Comparison of ENCODE assay signal across 36 mouse cellular contexts in genomic region chr6:114023794-114024193, GRCm38 (mm10). TPM values are rescaled to one million over a fixed set of nuclear protein-coding genes. Genes with fewer than 3 reads are reported as not detected.
"Had no signal": no experiment of that assay in that cellular context is flagged by ENCODE, and none has a peak within 500 bp of the region (broad histone marks: within the 10 kb centered on the region; RNA-seq: fewer than 3 reads in every experiment).

No protein-coding gene starts in this region.

- H3K4me2 ChIP-seq: limb, embryonic 12.5 days; limb, embryonic 13.5 days; limb, embryonic 15.5 days; liver, embryonic 11.5 days; liver, embryonic 12.5 days; liver, embryonic 13.5 days; liver, embryonic 15.5 days; lung, embryonic 14.5 days; lung, embryonic 15.5 days; midbrain, embryonic 11.5 days; midbrain, embryonic 12.5 days; midbrain, embryonic 13.5 days; midbrain, embryonic 15.5 days; neural tube, embryonic 12.5 days had no signal

- H3K27me3 ChIP-seq: limb, embryonic 15.5 days; liver, embryonic 12.5 days; liver, embryonic 13.5 days; lung, embryonic 15.5 days; midbrain, embryonic 12.5 days; midbrain, embryonic 13.5 days; midbrain, embryonic 15.5 days; neural tube, embryonic 12.5 days had no signal

- DNase-seq: left cerebral cortex, postnatal 4 days; liver; liver, embryonic 13.5 days; liver, postnatal 0 days; lung, adult 18-20 months; lung, adult 2 months; lung, embryonic 14.5 days; lung, postnatal 10 days; lung, postnatal 14 days; lung, postnatal 36 days; lung, postnatal 4 days; midbrain, embryonic 14.5 days had no signal

- H3K9ac ChIP-seq: limb, embryonic 12.5 days; limb, embryonic 13.5 days; limb, embryonic 15.5 days; liver, embryonic 12.5 days; liver, embryonic 13.5 days; liver, embryonic 14.5 days; liver, embryonic 15.5 days; liver, postnatal 0 days; lung, embryonic 14.5 days; lung, embryonic 15.5 days; midbrain, embryonic 12.5 days; midbrain, embryonic 13.5 days; midbrain, embryonic 15.5 days; neural tube, embryonic 12.5 days had no signal

- H3K9me3 ChIP-seq: limb, embryonic 10.5 days; limb, embryonic 12.5 days; limb, embryonic 13.5 days; limb, embryonic 15.5 days; liver, embryonic 12.5 days; liver, embryonic 13.5 days; liver, embryonic 15.5 days; lung, embryonic 15.5 days; megakaryocyte, embryonic 14.5 days; midbrain, embryonic 10.5 days; midbrain, embryonic 12.5 days; midbrain, embryonic 13.5 days; midbrain, embryonic 15.5 days; neural tube, embryonic 12.5 days had no signal

- ATAC-seq: liver, embryonic 12.5 days; liver, postnatal 0 days; lung, postnatal 0 days; midbrain, embryonic 13.5 days; midbrain, embryonic 15.5 days; midbrain, embryonic 16.5 days had no signal

- H3K4me3 ChIP-seq: limb, embryonic 10.5 days; limb, embryonic 12.5 days; limb, embryonic 13.5 days; limb, embryonic 15.5 days; liver, embryonic 12.5 days; liver, embryonic 13.5 days; liver, embryonic 15.5 days; lung, embryonic 15.5 days; megakaryocyte, embryonic 14.5 days; midbrain, embryonic 10.5 days; midbrain, embryonic 12.5 days; midbrain, embryonic 13.5 days; midbrain, embryonic 15.5 days; myocyte; neural tube, embryonic 12.5 days had no signal

- H3K4me1 ChIP-seq: limb, embryonic 10.5 days; limb, embryonic 12.5 days; limb, embryonic 13.5 days; limb, embryonic 15.5 days; liver, embryonic 12.5 days; liver, embryonic 13.5 days; liver, embryonic 15.5 days; lung, embryonic 15.5 days; megakaryocyte, embryonic 14.5 days; midbrain, embryonic 12.5 days; midbrain, embryonic 13.5 days; midbrain, embryonic 15.5 days; neural tube, embryonic 12.5 days had no signal

- H3K36me3 ChIP-seq: limb, embryonic 10.5 days; limb, embryonic 12.5 days; limb, embryonic 13.5 days; limb, embryonic 15.5 days; liver, embryonic 12.5 days; liver, embryonic 13.5 days; liver, embryonic 15.5 days; lung, embryonic 15.5 days; midbrain, embryonic 10.5 days; midbrain, embryonic 12.5 days; midbrain, embryonic 13.5 days; midbrain, embryonic 15.5 days; neural tube, embryonic 12.5 days had no signal

- H3K27ac ChIP-seq: limb, embryonic 10.5 days; limb, embryonic 12.5 days; limb, embryonic 13.5 days; limb, embryonic 15.5 days; liver, embryonic 12.5 days; liver, embryonic 13.5 days; liver, embryonic 14.5 days; liver, embryonic 15.5 days; lung, embryonic 15.5 days; macrophage; midbrain, embryonic 10.5 days; midbrain, embryonic 12.5 days; midbrain, embryonic 13.5 days; midbrain, embryonic 15.5 days; neural tube, embryonic 12.5 days had no signal

RNA-seq across cellular contexts. Expression of gene Atp2b2, which starts 18.6 kb away (rescaled TPM):
- total RNA-seq: megakaryocyte progenitor cell, adult 5-6 weeks; megakaryocyte, adult 5-6 weeks; megakaryocyte-erythroid progenitor cell, adult 5-6 weeks; monocyte, adult 5-6 weeks had no signal
- polyA plus RNA-seq: macrophage, myocyte had no signal
